Mouse (Mus musculus): ENCODE measurements around the gene Tnik. TPM values are rescaled to one million over a fixed set of nuclear protein-coding genes. Genes with fewer than 3 reads are reported as not detected.

The Tnik gene
- polyA plus RNA-seq, 1 experiment = 142 TPM

GRCm38 (mm10) chr3:28558328-28558871, 295.4 kb downstream of the Tnik start:
- Histone ChIP-seq H3K4me3 (ENCODE audit: insufficient read depth, low read depth, low read length) (no peak overlapping the region), H3K4me1 (ENCODE audit: control insufficient read depth, insufficient read depth, low read length) (peaks cover 29% of the 10 kb centered on the region), H3K27ac (ENCODE audit: insufficient read depth, low read depth, low read length) (peak overlapping the region; percentile 94)
- no peak for TF ChIP-seq CTCF (IDR thresholded peaks at IDR 0.05; ENCODE audit: insufficient read depth, low read depth, low read length)
- no peak for TF ChIP-seq POLR2A (IDR thresholded peaks at IDR 0.05; ENCODE audit: insufficient read depth, low read depth, low read length)
- 11% methylated on average over 4 of the region's 4 CpGs for WGBS

GRCm38 (mm10) chr3:28561408-28561807, 298.4 kb downstream of the Tnik start:
- WGBS = 36% methylated on average over 4 of the region's 4 CpGs
- Histone ChIP-seq H3K4me3 (ENCODE audit: insufficient read depth, low read depth, low read length) (no peak overlapping the region), H3K4me1 (ENCODE audit: control insufficient read depth, insufficient read depth, low read length) (peaks cover 15% of the 10 kb centered on the region), H3K27ac (ENCODE audit: insufficient read depth, low read depth, low read length) (peak overlapping the region; percentile 24; the same call in 1 of the 2 replicates)
- TF ChIP-seq POLR2A (IDR thresholded peaks at IDR 0.05; ENCODE audit: insufficient read depth, low read depth, low read length) = no peak
- no peak for TF ChIP-seq CTCF (IDR thresholded peaks at IDR 0.05; ENCODE audit: insufficient read depth, low read depth, low read length)

DNA sequence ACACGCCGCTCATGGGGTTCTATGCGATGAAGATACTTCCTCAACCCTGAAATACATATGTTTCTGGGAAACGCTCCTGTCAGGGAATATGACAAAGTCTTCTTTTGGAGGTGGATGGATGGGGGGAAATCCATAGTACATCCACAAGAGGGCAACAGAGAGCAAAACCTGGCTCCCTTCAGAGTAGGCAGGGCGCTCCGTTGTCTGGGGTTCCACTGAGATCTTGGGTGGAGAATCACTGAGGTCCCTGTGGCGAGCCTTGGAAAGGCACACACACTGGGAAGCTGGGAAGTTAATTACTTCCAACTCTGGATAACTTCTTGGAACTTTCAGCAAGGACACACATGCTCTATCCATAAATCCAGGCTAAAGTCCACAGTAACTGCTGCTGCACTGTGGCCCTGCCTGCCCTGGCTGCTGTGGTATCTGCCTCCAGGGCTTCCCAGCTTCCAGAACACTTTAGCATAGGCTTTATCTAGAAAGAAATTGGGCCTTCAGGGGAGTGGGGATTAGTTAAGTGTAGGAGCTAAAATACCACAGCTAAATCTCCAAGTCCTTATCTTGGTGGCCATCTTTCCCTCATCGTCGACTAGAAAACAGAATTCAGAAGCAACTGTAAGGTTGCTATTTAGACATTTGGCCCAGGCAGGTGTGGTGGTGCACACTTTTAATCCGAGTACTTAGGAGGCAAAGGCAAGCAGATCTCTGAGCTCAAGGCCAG, 299.8 kb downstream of the Tnik start:
- no peak overlapping the region for H3K4me3 ChIP-seq (ENCODE audit: insufficient read depth, low read depth, low read length)
- 79% methylated on average over 10 of the region's 10 CpGs for WGBS
- no peak for TF ChIP-seq POLR2A (IDR thresholded peaks at IDR 0.05; ENCODE audit: insufficient read depth, low read depth, low read length)
- no peak for TF ChIP-seq CTCF (IDR thresholded peaks at IDR 0.05; ENCODE audit: insufficient read depth, low read depth, low read length)
- peaks cover 12% of the 10 kb centered on the region for H3K4me1 ChIP-seq (ENCODE audit: control insufficient read depth, insufficient read depth, low read length)
- H3K27ac ChIP-seq (ENCODE audit: insufficient read depth, low read depth, low read length) = no peak overlapping the region

DNA sequence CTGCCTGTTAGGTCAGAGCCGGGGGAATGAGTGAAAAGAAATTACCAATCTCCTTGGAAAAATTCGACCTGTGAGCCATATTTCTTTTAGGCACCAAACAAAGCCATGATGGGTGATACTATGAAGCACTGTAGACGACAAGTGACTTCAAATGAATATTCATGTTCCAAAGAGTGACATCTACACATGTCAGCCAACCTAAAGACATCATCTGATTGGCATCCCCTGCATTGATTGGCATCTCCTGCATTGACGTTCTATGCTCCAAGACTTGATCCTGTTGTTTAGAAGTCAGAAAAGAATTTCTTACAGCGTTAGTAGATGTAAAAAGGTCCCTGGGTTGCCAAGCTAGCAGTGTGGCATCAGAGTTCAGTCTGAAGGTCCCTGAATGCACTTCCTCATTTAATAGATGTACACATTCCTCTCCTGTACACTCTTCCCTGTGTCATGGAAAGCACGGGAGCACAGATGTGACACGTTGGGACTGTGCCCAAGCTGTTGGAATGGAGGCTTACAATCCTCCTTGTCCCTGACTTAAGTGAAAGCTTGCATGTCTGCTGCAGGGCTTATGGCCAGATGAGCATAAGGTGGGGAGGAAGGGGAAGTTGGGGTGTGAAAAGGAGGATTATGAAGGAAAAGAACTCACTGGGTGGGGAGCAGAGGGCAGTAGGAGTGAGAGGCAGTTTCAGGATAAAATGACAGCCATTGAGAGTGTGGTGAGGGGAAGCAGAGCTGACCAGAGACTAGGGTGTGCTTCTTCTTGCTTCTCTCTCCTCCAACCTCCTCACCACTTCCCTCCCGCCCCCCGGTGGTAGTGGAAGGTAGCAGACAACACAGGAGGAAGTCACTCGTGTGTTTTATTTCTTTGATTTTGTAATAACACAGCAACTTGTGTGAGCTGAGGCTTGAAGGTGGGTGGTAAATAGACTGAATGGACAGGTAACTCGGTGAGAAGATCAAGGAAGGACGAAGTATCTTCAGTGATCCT, 301.6 kb downstream of the Tnik start:
- Histone ChIP-seq H3K4me3 (ENCODE audit: insufficient read depth, low read depth, low read length) (no peak overlapping the region), H3K4me1 (ENCODE audit: control insufficient read depth, insufficient read depth, low read length) (peaks cover 4% of the 10 kb centered on the region), H3K27ac (ENCODE audit: insufficient read depth, low read depth, low read length) (no peak overlapping the region)
- no peak for TF ChIP-seq POLR2A (IDR thresholded peaks at IDR 0.05; ENCODE audit: insufficient read depth, low read depth, low read length)
- TF ChIP-seq CTCF (IDR thresholded peaks at IDR 0.05; ENCODE audit: insufficient read depth, low read depth, low read length) = no peak
- WGBS = 56% methylated on average over 12 of the region's 12 CpGs

GRCm38 (mm10) chr3:28577301-28577700, 314.3 kb downstream of the Tnik start:
- WGBS = 11% methylated on average over 15 of the region's 15 CpGs
- peaks cover 17% of the 10 kb centered on the region for H3K4me1 ChIP-seq (ENCODE audit: control insufficient read depth, insufficient read depth, low read length)
- no peak for TF ChIP-seq POLR2A (IDR thresholded peaks at IDR 0.05; ENCODE audit: insufficient read depth, low read depth, low read length)
- no peak for TF ChIP-seq CTCF (IDR thresholded peaks at IDR 0.05; ENCODE audit: insufficient read depth, low read depth, low read length)
- H3K4me3 ChIP-seq (ENCODE audit: insufficient read depth, low read depth, low read length) = no peak overlapping the region
- H3K27ac ChIP-seq (ENCODE audit: insufficient read depth, low read depth, low read length) = peak overlapping the region; percentile 47

DNA sequence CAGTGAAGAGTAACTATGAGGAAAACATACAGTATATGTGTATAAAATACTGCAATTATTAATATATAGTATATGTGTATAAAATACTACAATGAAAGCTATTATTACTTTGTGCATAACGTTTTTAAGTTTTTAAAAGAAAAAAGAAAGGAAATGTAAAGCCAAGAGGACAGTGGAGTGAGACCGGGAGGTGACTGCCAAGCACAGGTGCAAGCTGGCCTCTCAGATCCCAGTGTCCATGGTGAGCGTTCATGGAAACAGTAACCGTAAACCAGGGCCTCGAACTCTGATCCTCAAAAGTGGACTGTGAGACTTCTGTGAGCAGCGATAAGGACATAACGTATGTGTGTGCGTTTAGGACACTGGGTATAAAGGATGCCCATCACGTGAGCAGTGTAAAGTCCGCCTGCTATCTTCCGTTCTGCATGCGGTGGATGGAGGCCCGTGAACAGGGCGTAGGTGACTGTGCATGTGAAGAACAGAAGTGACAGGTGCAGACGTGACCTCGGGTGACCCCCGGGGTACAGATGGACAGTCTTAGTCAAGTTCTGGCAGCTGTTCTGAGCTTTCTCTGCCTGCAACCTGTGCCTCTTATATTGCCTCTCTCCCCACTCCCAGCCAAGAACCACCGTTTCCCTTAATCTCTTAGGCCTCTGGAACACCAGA, 316.1 kb downstream of the Tnik start:
- TF ChIP-seq CTCF (IDR thresholded peaks at IDR 0.05; ENCODE audit: insufficient read depth, low read depth, low read length) (no peak), POLR2A (IDR thresholded peaks at IDR 0.05; ENCODE audit: insufficient read depth, low read depth, low read length) (no peak)
- peak overlapping the region; percentile 20 for H3K27ac ChIP-seq (ENCODE audit: insufficient read depth, low read depth, low read length)
- WGBS = 92% methylated on average over 18 of the region's 18 CpGs
- H3K4me3 ChIP-seq (ENCODE audit: insufficient read depth, low read depth, low read length) = no peak overlapping the region
- H3K4me1 ChIP-seq (ENCODE audit: control insufficient read depth, insufficient read depth, low read length) = peaks cover 20% of the 10 kb centered on the region

- WGBS = 73% methylated on average over 9 of the region's 9 CpGs
- peaks cover 10% of the 10 kb centered on the region for H3K4me1 ChIP-seq (ENCODE audit: control insufficient read depth, insufficient read depth, low read length)
Measured at GRCm38 (mm10) chr3:28585750-28586465, 322.9 kb downstream of the Tnik start.

GRCm38 (mm10) chr3:28587808-28588207, 324.8 kb downstream of the Tnik start:
- no peak overlapping the region for H3K4me3 ChIP-seq (ENCODE audit: insufficient read depth, low read depth, low read length)
- WGBS = 38% methylated on average over 5 of the region's 5 CpGs
- no peak overlapping the region for H3K27ac ChIP-seq (ENCODE audit: insufficient read depth, low read depth, low read length)
- TF ChIP-seq POLR2A (IDR thresholded peaks at IDR 0.05; ENCODE audit: insufficient read depth, low read depth, low read length) (no peak), CTCF (IDR thresholded peaks at IDR 0.05; ENCODE audit: insufficient read depth, low read depth, low read length) (no peak)
- peaks cover 14% of the 10 kb centered on the region for H3K4me1 ChIP-seq (ENCODE audit: control insufficient read depth, insufficient read depth, low read length)

More at GRCm38 (mm10) chr3:28585750-28586465, 322.9 kb downstream of the Tnik start:
- no peak overlapping the region; the same call in 1 of the 2 replicates for H3K27ac ChIP-seq (ENCODE audit: insufficient read depth, low read depth, low read length)
- TF ChIP-seq CTCF (IDR thresholded peaks at IDR 0.05; ENCODE audit: insufficient read depth, low read depth, low read length) (no peak), POLR2A (IDR thresholded peaks at IDR 0.05; ENCODE audit: insufficient read depth, low read depth, low read length) (no peak)
- H3K4me3 ChIP-seq (ENCODE audit: insufficient read depth, low read depth, low read length) = no peak overlapping the region

Data from olfactory bulb, adult 2 months (tissue).